Mouse (Mus musculus) testis, adult 2 months (tissue): Measurements from ENCODE around the gene Spsb4. TPM values are rescaled to one million over a fixed set of nuclear protein-coding genes. Genes with fewer than 3 reads are reported as not detected.

Source experiments
- H3K27ac ChIP-seq: fragments of 200-500 bp; 2 replicates; pipeline ENCODE4 v1.5.1; 2012; ENCODE audit warnings: low read depth, low read length; ENCODE audit not compliant: control insufficient read depth, insufficient read depth
- H3K27me3 ChIP-seq: fragments of 200-500 bp; 2 replicates; pipeline ENCODE4 v1.6.1; 2012; ENCODE audit warnings: mild to moderate bottlenecking, low read length, moderate library complexity; ENCODE audit not compliant: control insufficient read depth, insufficient read depth
- H3K36me3 ChIP-seq: fragments of 200-500 bp; 2 replicates; pipeline ENCODE4 v1.6.1; 2012; ENCODE audit warnings: mild to moderate bottlenecking, low read length; ENCODE audit not compliant: control insufficient read depth, insufficient read depth
- H3K4me1 ChIP-seq: fragments of 200-500 bp; 2 replicates; pipeline ENCODE4 v1.6.1; 2012; ENCODE audit warnings: low read length; ENCODE audit not compliant: control insufficient read depth, insufficient read depth
- H3K4me3 ChIP-seq: fragments of 200-500 bp; 2 replicates; pipeline ENCODE4 v1.5.1; 2012; ENCODE audit warnings: low read depth, mild to moderate bottlenecking, low read length, moderate library complexity, mixed read lengths; ENCODE audit not compliant: control insufficient read depth
- CTCF ChIP-seq: fragments of 200-500 bp; IDR thresholded peaks from 2 replicates; pipeline ENCODE4 v1.5.1; 2012; ENCODE audit warnings: low read depth, mild to moderate bottlenecking, inconsistent platforms, low read length, moderate library complexity; ENCODE audit not compliant: control insufficient read depth, insufficient read depth, insufficient replicate concordance
- POLR2A ChIP-seq: fragments of 200-500 bp; IDR thresholded peaks from 2 replicates; pipeline ENCODE4 v1.6.1; 2012; ENCODE audit warnings: low read depth, mild to moderate bottlenecking, inconsistent platforms, low read length, moderate library complexity; ENCODE audit not compliant: control insufficient read depth
- polyA plus RNA-seq: library from polyadenylated mRNA; depleted of rRNA; stranded (reverse); fragments of >200 nt; gene quantifications from 2 replicates; pipeline ENCODE4 v1.2.3, GENCODE M21; 2012

Spsb4 gene
- polyA plus RNA-seq, 1 experiment, result 0.91 TPM

- no peak overlapping the region for H3K27ac ChIP-seq
- H3K36me3 ChIP-seq, result no peaks in the 10 kb centered on the region
- H3K4me1 ChIP-seq, result peaks cover 2% of the 10 kb centered on the region; the same call in 1 of the 2 replicates
- H3K27me3 ChIP-seq, result no peaks in the 10 kb centered on the region
- no peak overlapping the region for H3K4me3 ChIP-seq
- TF ChIP-seq POLR2A (no peak), CTCF (no peak)
Observed at GRCm38 (mm10) chr9:96984034-96984433, 34.6 kb downstream of the Spsb4 start.

GRCm38 (mm10) chr9:96982940-96983339, 35.7 kb downstream of the Spsb4 start:
- Histone ChIP-seq H3K4me3 (no peak overlapping the region), H3K27ac (no peak overlapping the region), H3K27me3 (no peaks in the 10 kb centered on the region), H3K4me1 (peaks cover 2% of the 10 kb centered on the region; the same call in 1 of the 2 replicates), H3K36me3 (no peaks in the 10 kb centered on the region)
- TF ChIP-seq POLR2A, result no peak
- TF ChIP-seq CTCF, result no peak

- no peak for TF ChIP-seq POLR2A
- TF ChIP-seq CTCF, result no peak
- peaks cover 2% of the 10 kb centered on the region; the same call in 1 of the 2 replicates for H3K4me1 ChIP-seq
- H3K27me3 ChIP-seq, result no peaks in the 10 kb centered on the region
- no peak overlapping the region for H3K27ac ChIP-seq
- H3K36me3 ChIP-seq, result no peaks in the 10 kb centered on the region
- no peak overlapping the region for H3K4me3 ChIP-seq
Observed at GRCm38 (mm10) chr9:96982351-96982750, 36.3 kb downstream of the Spsb4 start.

GRCm38 (mm10) chr9:96981836-96982235, 36.8 kb downstream of the Spsb4 start:
- no peak overlapping the region for H3K4me3 ChIP-seq
- H3K27ac ChIP-seq, result no peak overlapping the region
- peaks cover 2% of the 10 kb centered on the region; the same call in 1 of the 2 replicates for H3K4me1 ChIP-seq

GRCm38 (mm10) chr9:96981121-96981520, 37.5 kb downstream of the Spsb4 start:
- no peak overlapping the region for H3K4me3 ChIP-seq
- TF ChIP-seq CTCF (no peak), POLR2A (no peak)
- no peaks in the 10 kb centered on the region for H3K27me3 ChIP-seq
- no peaks in the 10 kb centered on the region for H3K36me3 ChIP-seq
- H3K27ac ChIP-seq, result no peak overlapping the region
- H3K4me1 ChIP-seq, result peaks cover 2% of the 10 kb centered on the region; the same call in 1 of the 2 replicates

More at GRCm38 (mm10) chr9:96981836-96982235, 36.8 kb downstream of the Spsb4 start:
- Histone ChIP-seq H3K27me3 (no peaks in the 10 kb centered on the region), H3K36me3 (no peaks in the 10 kb centered on the region)
- no peak for TF ChIP-seq CTCF
- no peak for TF ChIP-seq POLR2A

- no peak overlapping the region for H3K4me3 ChIP-seq
Observed at GRCm38 (mm10) chr9:96980037-96980997, 38.3 kb downstream of the Spsb4 start.

GRCm38 (mm10) chr9:96979417-96980030, 39.1 kb downstream of the Spsb4 start:
- TF ChIP-seq CTCF (no peak), POLR2A (no peak)
- Histone ChIP-seq H3K4me3 (no peak overlapping the region), H3K36me3 (no peaks in the 10 kb centered on the region), H3K27me3 (no peaks in the 10 kb centered on the region), H3K27ac (no peak overlapping the region), H3K4me1 (no peaks in the 10 kb centered on the region; the same call in 1 of the 2 replicates)

More at GRCm38 (mm10) chr9:96980037-96980997, 38.3 kb downstream of the Spsb4 start:
- H3K36me3 ChIP-seq, result no peaks in the 10 kb centered on the region
- H3K4me1 ChIP-seq, result peaks cover 2% of the 10 kb centered on the region; the same call in 1 of the 2 replicates
- H3K27me3 ChIP-seq, result no peaks in the 10 kb centered on the region
- TF ChIP-seq CTCF (no peak), POLR2A (no peak)
- no peak overlapping the region for H3K27ac ChIP-seq
